Mouse (Mus musculus): ENCODE measurements around the gene Fam217a. TPM values are rescaled to one million over a fixed set of nuclear protein-coding genes. Genes with fewer than 3 reads are reported as not detected.
"Not testable (repeated sequence)": the region's sequence is repeated elsewhere in the genome, so short reads cannot be mapped to it uniquely, and the experiment has no call there.

The Fam217a gene
- not detected in 2 replicates for polyA plus RNA-seq (2012; ENCODE audit: insufficient read depth, insufficient read length, low replicate concordance, missing spikeins)

GRCm38 (mm10) chr13:34924210-34924609 is at the start of gene Fam217a, which contains the start of gene 4933417A18Rik:
Fam217a (minus strand) TSS chr13:34924310.
4933417A18Rik (plus strand) TSS chr13:34924409.
- WGBS: 82% methylated on average over 4 of the region's 4 CpGs
- no peak for TF ChIP-seq CTCF (IDR thresholded peaks at IDR 0.05; ENCODE audit: insufficient read depth, low read depth, low read length)
- TF ChIP-seq POLR2A (IDR thresholded peaks at IDR 0.05; ENCODE audit: insufficient read depth, low read depth, low read length): no peak
- H3K4me3 ChIP-seq (ENCODE audit: insufficient read depth, low read depth, low read length): no peak within 1 kb of the TSS

GRCm38 (mm10) chr13:34973770-34974169 is 49.7 kb upstream of the Fam217a start:
- TF ChIP-seq CTCF (IDR thresholded peaks at IDR 0.05; ENCODE audit: insufficient read depth, low read depth, low read length) (no peak), POLR2A (IDR thresholded peaks at IDR 0.05; ENCODE audit: insufficient read depth, low read depth, low read length) (no peak)
- WGBS: 62% methylated on average over 1 of the region's 1 CpGs
- H3K4me3 ChIP-seq (ENCODE audit: insufficient read depth, low read depth, low read length): no peak overlapping the region
- no peak overlapping the region for H3K27ac ChIP-seq (ENCODE audit: insufficient read depth, low read depth, low read length)
- no peaks in the 10 kb centered on the region for H3K4me1 ChIP-seq (ENCODE audit: control insufficient read depth, insufficient read depth, low read length)

More at GRCm38 (mm10) chr13:34924210-34924609, at the start of gene Fam217a, which contains the start of gene 4933417A18Rik:
- Histone ChIP-seq H3K27ac (ENCODE audit: insufficient read depth, low read depth, low read length) (no peak within 1 kb of the TSS), H3K4me1 (ENCODE audit: control insufficient read depth, insufficient read depth, low read length) (no peaks in the 10 kb centered on the region)

GRCm38 (mm10) chr13:34973149-34973548 is 49.0 kb upstream of the Fam217a start:
- H3K4me3 ChIP-seq (ENCODE audit: insufficient read depth, low read depth, low read length): no peak overlapping the region
- no peak overlapping the region for H3K27ac ChIP-seq (ENCODE audit: insufficient read depth, low read depth, low read length)
- 74% methylated on average over 1 of the region's 1 CpGs for WGBS
- no peaks in the 10 kb centered on the region for H3K4me1 ChIP-seq (ENCODE audit: control insufficient read depth, insufficient read depth, low read length)
- TF ChIP-seq POLR2A (IDR thresholded peaks at IDR 0.05; ENCODE audit: insufficient read depth, low read depth, low read length): no peak
- TF ChIP-seq CTCF (IDR thresholded peaks at IDR 0.05; ENCODE audit: insufficient read depth, low read depth, low read length): no peak

- not testable (repeated sequence) for H3K4me1 ChIP-seq (ENCODE audit: control insufficient read depth, insufficient read depth, low read length); H3K27ac ChIP-seq (ENCODE audit: insufficient read depth, low read depth, low read length); H3K4me3 ChIP-seq (ENCODE audit: insufficient read depth, low read depth, low read length)
These were observed 48.3 kb upstream of the Fam217a start for GRCm38 (mm10) chr13:34972456-34972855.

- WGBS: 77% methylated on average over 9 of the region's 9 CpGs
- not testable (repeated sequence) for H3K27ac ChIP-seq (ENCODE audit: insufficient read depth, low read depth, low read length); H3K4me3 ChIP-seq (ENCODE audit: insufficient read depth, low read depth, low read length); H3K4me1 ChIP-seq (ENCODE audit: control insufficient read depth, insufficient read depth, low read length)
These were observed 41.5 kb upstream of the Fam217a start for GRCm38 (mm10) chr13:34965647-34966046.

GRCm38 (mm10) chr13:34964866-34965265 is 40.8 kb upstream of the Fam217a start:
- no peak for TF ChIP-seq CTCF (IDR thresholded peaks at IDR 0.05; ENCODE audit: insufficient read depth, low read depth, low read length)
- no peak for TF ChIP-seq POLR2A (IDR thresholded peaks at IDR 0.05; ENCODE audit: insufficient read depth, low read depth, low read length)
- 16% methylated on average over 5 of the region's 5 CpGs for WGBS
- no peak overlapping the region for H3K4me3 ChIP-seq (ENCODE audit: insufficient read depth, low read depth, low read length)
- no peak overlapping the region for H3K27ac ChIP-seq (ENCODE audit: insufficient read depth, low read depth, low read length)
- H3K4me1 ChIP-seq (ENCODE audit: control insufficient read depth, insufficient read depth, low read length): peaks cover 9% of the 10 kb centered on the region

- no peak overlapping the region for H3K27ac ChIP-seq (ENCODE audit: insufficient read depth, low read depth, low read length)
- WGBS: 10% methylated on average over 14 of the region's 14 CpGs
- H3K4me1 ChIP-seq (ENCODE audit: control insufficient read depth, insufficient read depth, low read length): peaks cover 9% of the 10 kb centered on the region
- no peak for TF ChIP-seq POLR2A (IDR thresholded peaks at IDR 0.05; ENCODE audit: insufficient read depth, low read depth, low read length)
- no peak for TF ChIP-seq CTCF (IDR thresholded peaks at IDR 0.05; ENCODE audit: insufficient read depth, low read depth, low read length)
- no peak overlapping the region; the same call in 1 of the 2 replicates for H3K4me3 ChIP-seq (ENCODE audit: insufficient read depth, low read depth, low read length)
These were observed 40.3 kb upstream of the Fam217a start for GRCm38 (mm10) chr13:34964419-34964818.

GRCm38 (mm10) chr13:34963511-34964397 is 39.6 kb upstream of the Fam217a start, which contains the start of gene Eci3:
Eci3 (minus strand) TSS chr13:34963810.
- H3K27ac ChIP-seq (ENCODE audit: insufficient read depth, low read depth, low read length): no peak within 1 kb of the TSS
- H3K4me1 ChIP-seq (ENCODE audit: control insufficient read depth, insufficient read depth, low read length): peaks cover 9% of the 10 kb centered on the region
- H3K4me3 ChIP-seq (ENCODE audit: insufficient read depth, low read depth, low read length): peak within 1 kb of the TSS; percentile 15
- WGBS: 9% methylated on average over 32 of the region's 32 CpGs
- no peak for TF ChIP-seq POLR2A (IDR thresholded peaks at IDR 0.05; ENCODE audit: insufficient read depth, low read depth, low read length)
- TF ChIP-seq CTCF (IDR thresholded peaks at IDR 0.05; ENCODE audit: insufficient read depth, low read depth, low read length): no peak

GRCm38 (mm10) chr13:34960996-34961770 is 37.1 kb upstream of the Fam217a start:
- no peak for TF ChIP-seq CTCF (IDR thresholded peaks at IDR 0.05; ENCODE audit: insufficient read depth, low read depth, low read length)
- H3K4me3 ChIP-seq (ENCODE audit: insufficient read depth, low read depth, low read length): no peak overlapping the region
- peaks cover 9% of the 10 kb centered on the region for H3K4me1 ChIP-seq (ENCODE audit: control insufficient read depth, insufficient read depth, low read length)
- WGBS: 98% methylated on average over 4 of the region's 4 CpGs
- H3K27ac ChIP-seq (ENCODE audit: insufficient read depth, low read depth, low read length): no peak overlapping the region

- H3K27ac ChIP-seq (ENCODE audit: insufficient read depth, low read depth, low read length); H3K4me3 ChIP-seq (ENCODE audit: insufficient read depth, low read depth, low read length); H3K4me1 ChIP-seq (ENCODE audit: control insufficient read depth, insufficient read depth, low read length): not testable (repeated sequence)
- 70% methylated on average over 3 of the region's 3 CpGs for WGBS
These were observed 34.0 kb upstream of the Fam217a start for GRCm38 (mm10) chr13:34958158-34958557.
